Mouse (Mus musculus) mammary gland, adult 2 months (tissue): ENCODE data around the gene Olig2. TPM values are rescaled to one million over a fixed set of nuclear protein-coding genes. Genes with fewer than 3 reads are reported as not detected.

Source experiments
- polyA plus RNA-seq: library from polyadenylated mRNA; depleted of rRNA; stranded (reverse); fragments of >200 nt; gene quantifications from 2 replicates; pipeline ENCODE4 v1.2.3, GENCODE M21; 2012; ENCODE audit warnings: low replicate concordance; rRNA removed

The Olig2 gene
- 0.13 and 0.22 TPM in 2 replicates for polyA plus RNA-seq

DNA sequence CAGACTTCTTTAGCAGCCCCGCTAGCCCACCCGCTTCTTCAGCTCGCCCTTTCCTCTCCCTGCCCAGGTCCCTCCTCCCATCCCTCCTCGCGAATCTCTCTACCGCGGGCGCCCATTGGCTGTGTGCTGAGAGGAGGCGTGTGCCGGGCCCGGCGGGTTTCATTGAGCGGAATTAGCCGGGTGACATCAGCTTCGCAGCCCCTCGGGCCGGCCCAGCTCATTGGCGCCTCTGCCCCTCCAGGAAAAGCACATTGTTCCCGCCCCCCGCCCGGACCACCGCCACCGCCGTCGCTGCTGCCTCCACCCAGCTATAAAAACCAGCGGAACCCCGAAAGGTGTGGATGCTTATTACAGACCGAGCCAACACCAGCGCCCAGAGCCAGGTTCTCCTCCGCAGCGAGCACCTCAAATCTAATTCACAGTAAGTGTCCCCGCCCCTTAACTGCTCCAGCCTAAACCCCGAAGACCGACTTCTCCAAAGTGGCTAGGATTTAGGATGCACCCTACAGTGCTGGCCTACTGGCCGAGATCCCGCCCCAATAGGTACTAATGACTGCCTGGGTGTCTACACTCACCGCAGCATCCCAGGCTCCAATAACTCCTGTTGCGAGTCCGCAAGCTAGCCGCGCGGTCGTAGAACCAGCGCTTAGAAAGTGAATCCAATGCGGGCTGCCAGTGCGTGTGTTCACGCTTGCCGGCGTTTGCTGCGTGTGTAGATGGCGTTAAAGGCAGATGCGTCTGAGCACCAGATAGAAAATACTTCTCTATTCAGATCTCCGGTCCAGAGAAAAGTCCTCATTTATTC lies at the start of gene Olig2:
Olig2 (plus strand) TSS at position 225 of the 805 bp plus-strand sequence.

DNA sequence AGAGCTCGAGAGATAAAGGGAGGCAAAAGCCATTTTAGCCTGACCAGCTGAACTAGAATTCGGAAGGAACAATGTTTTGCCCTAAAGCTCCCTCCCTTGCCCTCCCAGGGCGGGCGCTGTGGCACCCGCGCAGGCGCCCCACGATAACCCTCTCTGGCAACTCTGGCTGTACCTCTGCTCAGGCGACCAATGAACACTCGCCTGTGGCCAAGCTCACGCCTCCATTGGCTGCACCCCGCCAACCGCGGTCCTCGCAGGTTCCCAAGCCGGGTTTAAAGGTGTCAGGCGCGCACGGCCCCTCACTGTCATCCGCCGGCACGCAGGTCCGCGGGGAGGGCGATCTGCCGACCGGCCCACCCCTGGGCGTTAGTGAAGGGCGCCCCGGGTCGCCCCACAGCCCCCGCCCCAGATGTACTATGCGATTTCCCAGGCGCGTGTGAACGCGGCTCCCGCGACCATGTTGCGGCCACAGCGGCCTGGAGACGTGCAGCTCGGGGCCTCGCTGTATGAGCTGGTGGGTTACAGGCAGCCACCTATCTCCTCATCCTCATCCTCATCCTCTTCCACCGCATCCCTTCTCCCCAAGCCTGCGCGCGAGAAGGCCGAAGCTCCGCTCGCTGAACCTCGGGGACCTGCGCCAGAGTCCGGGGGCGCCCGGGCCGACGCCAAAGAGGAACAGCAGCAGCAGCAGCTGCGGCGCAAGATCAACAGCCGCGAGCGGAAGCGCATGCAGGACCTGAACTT lies 44.4 kb downstream of the Olig2 start, which contains the start of gene Olig1:
Olig1 (plus strand) TSS at position 305 of the 744 bp plus-strand sequence.

Other genes starting within 250 kb of the Olig2 start
- gene Synj1, start 214.1 kb upstream of the Olig2 start, polyA plus RNA-seq, result 23.9 and 34.8 TPM in 2 replicates
- 9.7 and 24.4 TPM in 2 replicates for gene Paxbp1, start 180.9 kb upstream of the Olig2 start, polyA plus RNA-seq
- gene 4932438H23Rik, start 130.3 kb upstream of the Olig2 start, polyA plus RNA-seq, result 0.08 and 0.27 TPM in 2 replicates
- gene Olig1, start 44.3 kb downstream of the Olig2 start, polyA plus RNA-seq, result 0.29 and 1.1 TPM in 2 replicates
- 87.5 and 107 TPM in 2 replicates for gene Ifnar2, start 147.3 kb downstream of the Olig2 start, polyA plus RNA-seq
- gene Gm21970, start 166.3 kb downstream of the Olig2 start, polyA plus RNA-seq, result not detected in 2 replicates
- gene Il10rb, start 180.7 kb downstream of the Olig2 start, polyA plus RNA-seq, result 39.7 and 55.6 TPM in 2 replicates